Mouse (Mus musculus) lung, embryonic 14.5 days (tissue): Measurements from ENCODE around the gene Tas2r143. TPM values are rescaled to one million over a fixed set of nuclear protein-coding genes. Genes with fewer than 3 reads are reported as not detected.

ENCODE experiments used
- ATAC-seq: fragments of 200-750 bp; cut with Nextera tagmentation; 2 replicates; pipeline ENCODE4 v1.8.0; 2017; ENCODE audit warnings: mild to moderate bottlenecking, moderate TSS enrichment, moderate library complexity; ENCODE audit not compliant: insufficient read depth
- DNase-seq: peaks from one replicate; pipeline ENCODE4 v3.0.0-alpha.2; 2015
- H3K27ac ChIP-seq: fragments of 300-500 bp; sonication (generic); 2 replicates; pipeline ENCODE4 v1.5.1; 2014; ENCODE audit warnings: low read depth, mild to moderate bottlenecking, moderate library complexity
- H3K27me3 ChIP-seq: fragments of 300-500 bp; sonication (generic); 2 replicates; pipeline ENCODE4 v1.6.1; 2014; ENCODE audit warnings: low read length, control low read depth; ENCODE audit not compliant: insufficient read depth
- H3K36me3 ChIP-seq: fragments of 300-500 bp; sonication (generic); 2 replicates; pipeline ENCODE4 v1.6.1; 2014; ENCODE audit warnings: control low read depth; ENCODE audit not compliant: insufficient read depth
- H3K4me1 ChIP-seq: fragments of 300-500 bp; sonication (generic); 2 replicates; pipeline ENCODE4 v1.6.1; 2014; ENCODE audit warnings: antibody characterized with exemption, control low read depth; ENCODE audit not compliant: insufficient read depth
- H3K4me2 ChIP-seq: fragments of 300-500 bp; sonication (generic); 2 replicates; pipeline ENCODE4 v1.6.1; 2014; ENCODE audit warnings: mild to moderate bottlenecking
- H3K4me3 ChIP-seq: fragments of 300-500 bp; sonication (generic); 2 replicates; pipeline ENCODE4 v1.5.1; 2014; ENCODE audit warnings: low read depth, low read length
- H3K9ac ChIP-seq: fragments of 300-500 bp; sonication (generic); 2 replicates; pipeline ENCODE4 v1.6.1; 2014
- H3K9me3 ChIP-seq: fragments of 300-500 bp; sonication (generic); 2 replicates; pipeline ENCODE4 v1.6.1; 2016; ENCODE audit warnings: low read depth, low read length, control low read depth
- CTCF ChIP-seq: IDR thresholded peaks from 2 replicates; pipeline ENCODE4 v1.5.1; 2016; ENCODE audit warnings: antibody characterized with exemption, low read depth
- WGBS: fragments of 180-500 bp; shearing (Covaris S2); extraction: QIAGEN DNeasy Blood & Tissue Kit; methylation state at CpG from one replicate; pipeline ENCODE4 v1.1.7; 2014; 5-methylcytosine and 5-hydroxymethylcytosine counted together
- polyA plus RNA-seq: library from polyadenylated mRNA; unstranded; fragments of >200 nt; fragmentation: Nextera tagmentation; extraction: Ambion mirVana; gene quantifications from 2 replicates; pipeline ENCODE4 v1.2.1, GENCODE M21; 2014

Tas2r143 gene
- polyA plus RNA-seq, 1 experiment from 2014 or later: not detected

DNA sequence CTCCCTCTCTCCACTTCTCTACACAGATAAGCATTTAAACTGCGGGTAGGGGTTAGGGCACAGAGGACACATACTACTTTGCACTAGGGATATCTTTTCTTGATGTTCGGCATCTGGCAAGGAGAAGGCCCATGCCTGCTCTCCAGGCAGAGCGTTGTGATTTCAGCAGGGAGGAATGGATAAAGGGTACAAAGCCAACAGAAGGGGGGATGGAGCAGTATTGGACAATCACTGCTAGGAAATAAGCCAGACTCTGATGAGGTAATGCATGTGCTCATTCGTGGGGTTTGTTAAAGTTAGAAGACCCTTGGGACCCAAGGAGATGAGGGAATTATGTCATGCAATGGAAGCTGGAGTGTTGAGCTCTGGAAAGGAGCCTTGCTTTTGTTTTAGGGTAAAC lies 25.3 kb upstream of the Tas2r143 start:
- Histone ChIP-seq H3K36me3 (no peaks in the 10 kb centered on the region), H3K4me3 (no peak overlapping the region), H3K9me3 (no peaks in the 10 kb centered on the region), H3K4me2 (no peak overlapping the region), H3K27me3 (no peaks in the 10 kb centered on the region), H3K4me1 (peaks cover 17% of the 10 kb centered on the region), H3K9ac (no peak overlapping the region), H3K27ac (no peak overlapping the region)
- no peak for DNase-seq
- no peak for ATAC-seq
- TF ChIP-seq CTCF: no peak
- 77% methylated on average over 4 of the region's 4 CpGs for WGBS

DNA sequence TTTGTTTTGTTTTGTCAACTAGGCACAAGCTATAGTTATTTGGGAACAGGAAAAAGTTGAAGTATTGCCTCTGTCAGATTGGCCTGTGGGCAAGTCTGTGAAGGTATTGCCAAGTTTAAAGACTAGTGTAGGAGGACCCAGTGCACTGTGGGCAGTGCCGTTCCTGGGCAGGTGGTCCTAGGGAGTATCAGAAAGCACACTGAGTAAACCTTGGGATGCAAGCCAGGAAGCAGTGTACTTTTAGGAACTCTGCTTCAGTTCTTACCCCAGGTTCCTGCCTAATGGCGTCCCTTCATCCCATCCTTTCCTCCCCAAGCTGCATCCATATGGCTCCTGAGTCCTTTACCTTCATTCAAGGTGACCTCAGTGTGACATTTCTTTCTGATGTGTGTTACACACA lies 24.9 kb upstream of the Tas2r143 start:
- H3K4me3 ChIP-seq: no peak overlapping the region
- no peak overlapping the region for H3K27ac ChIP-seq
- H3K27me3 ChIP-seq: no peaks in the 10 kb centered on the region
- no peak overlapping the region for H3K9ac ChIP-seq
- H3K36me3 ChIP-seq: no peaks in the 10 kb centered on the region
- 81% methylated on average over 2 of the region's 2 CpGs for WGBS
- no peak overlapping the region for H3K4me2 ChIP-seq
- peaks cover 17% of the 10 kb centered on the region for H3K4me1 ChIP-seq
- ATAC-seq (no peak), DNase-seq (no peak)
- TF ChIP-seq CTCF: no peak
- H3K9me3 ChIP-seq: no peaks in the 10 kb centered on the region

DNA sequence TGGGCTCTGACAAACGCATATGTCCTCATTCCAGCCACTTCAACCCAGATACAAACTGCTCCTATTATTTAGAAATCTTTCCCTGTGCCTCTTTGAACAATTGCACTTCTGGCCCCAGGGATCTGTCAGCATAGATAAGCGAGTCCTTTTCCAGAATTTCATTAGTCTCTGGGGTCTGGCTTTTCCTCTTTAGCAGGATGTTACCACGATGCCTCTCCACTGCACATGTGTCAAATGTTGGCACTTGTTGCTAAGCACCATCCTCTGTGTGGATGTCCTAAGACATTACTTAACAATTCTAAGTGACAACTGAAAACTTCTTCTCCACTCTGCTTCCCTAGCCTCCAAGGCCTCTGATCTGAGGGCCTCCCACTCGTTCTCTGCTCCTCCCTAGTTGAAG lies 24.0 kb upstream of the Tas2r143 start:
- no peak for DNase-seq
- H3K27me3 ChIP-seq: no peaks in the 10 kb centered on the region
- no peak for ATAC-seq
- no peak overlapping the region for H3K27ac ChIP-seq
- H3K9ac ChIP-seq: no peak overlapping the region
- no peak overlapping the region for H3K4me2 ChIP-seq
- peaks cover 15% of the 10 kb centered on the region for H3K4me1 ChIP-seq
- 10% methylated on average over 4 of the region's 4 CpGs for WGBS
- TF ChIP-seq CTCF: no peak
- H3K4me3 ChIP-seq: no peak overlapping the region
- no peaks in the 10 kb centered on the region for H3K9me3 ChIP-seq
- H3K36me3 ChIP-seq: no peaks in the 10 kb centered on the region

DNA sequence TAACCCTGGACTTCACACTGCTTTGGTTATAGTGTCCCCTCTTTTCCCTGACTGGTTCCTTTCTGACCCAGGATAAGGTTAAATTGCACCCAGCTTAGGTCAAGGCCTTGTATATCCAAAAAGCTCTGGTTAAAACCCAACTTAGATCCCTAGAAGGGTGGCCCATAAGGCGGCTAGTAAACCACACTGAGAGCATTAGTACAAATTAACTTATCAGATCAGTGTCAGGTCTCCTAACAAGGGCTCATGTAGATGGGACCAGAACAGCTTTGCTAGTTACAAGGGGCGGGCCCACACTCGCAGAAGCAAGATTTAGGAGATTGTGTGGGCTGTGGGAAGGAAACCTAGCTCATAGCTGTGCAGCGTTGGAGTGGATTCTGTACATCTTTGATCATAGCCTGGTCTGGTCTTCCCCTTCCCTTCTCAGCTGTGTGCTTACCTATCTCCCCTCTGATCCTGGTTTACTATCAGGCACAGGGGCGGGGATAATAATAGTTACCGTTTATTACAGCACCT lies 23.5 kb upstream of the Tas2r143 start:
- 66% methylated on average over 6 of the region's 6 CpGs for WGBS
- Histone ChIP-seq H3K9me3 (no peaks in the 10 kb centered on the region), H3K9ac (no peak overlapping the region), H3K27ac (no peak overlapping the region), H3K4me3 (no peak overlapping the region), H3K4me1 (peaks cover 11% of the 10 kb centered on the region), H3K4me2 (no peak overlapping the region), H3K36me3 (no peaks in the 10 kb centered on the region), H3K27me3 (no peaks in the 10 kb centered on the region)
- ATAC-seq (no peak), DNase-seq (no peak)
- TF ChIP-seq CTCF: no peak

DNA sequence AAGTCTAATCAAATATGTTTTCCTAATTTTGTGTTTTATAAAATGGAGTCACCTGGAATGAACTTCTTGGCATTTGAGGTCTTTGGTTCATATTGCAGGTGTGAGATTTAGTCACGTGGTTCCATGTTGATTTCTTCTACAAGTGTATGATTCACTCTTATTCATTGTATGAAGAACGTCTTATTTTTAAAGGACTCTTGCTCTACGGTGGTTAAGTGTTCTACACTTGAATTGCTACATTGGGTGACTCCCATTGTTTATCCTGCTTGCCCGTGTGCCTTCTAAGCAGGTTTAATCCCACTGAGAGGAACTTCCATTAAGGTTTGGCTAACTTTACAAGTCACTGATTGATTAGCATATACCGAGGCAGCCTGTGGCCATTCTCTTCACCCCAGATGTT lies 22.8 kb upstream of the Tas2r143 start:
- ATAC-seq (no peak), DNase-seq (no peak)
- Histone ChIP-seq H3K9ac (no peak overlapping the region), H3K36me3 (no peaks in the 10 kb centered on the region), H3K27me3 (no peaks in the 10 kb centered on the region), H3K4me2 (no peak overlapping the region), H3K27ac (no peak overlapping the region), H3K4me1 (peaks cover 7% of the 10 kb centered on the region), H3K9me3 (no peaks in the 10 kb centered on the region), H3K4me3 (no peak overlapping the region)
- TF ChIP-seq CTCF: no peak
- 68% methylated on average over 5 of the region's 5 CpGs for WGBS

DNA sequence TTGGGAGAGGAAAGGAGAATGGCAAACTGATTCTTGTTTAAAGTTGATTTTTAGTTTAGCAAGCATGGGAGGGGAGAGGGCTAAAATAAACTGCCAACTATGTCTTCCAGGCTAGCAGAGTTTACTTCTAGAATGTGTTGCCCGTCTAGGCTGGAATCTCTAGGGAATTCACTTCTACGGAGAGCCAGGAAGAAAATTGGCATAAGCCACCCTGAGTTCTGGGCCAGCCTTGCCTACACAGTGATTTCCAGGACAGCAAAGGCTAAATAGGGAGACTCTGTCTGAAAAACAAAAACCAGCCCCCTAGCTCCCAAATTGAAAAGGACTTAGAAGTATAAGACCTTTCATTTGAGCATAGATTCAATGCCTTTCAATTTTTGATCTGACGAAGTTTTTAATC lies 20.5 kb upstream of the Tas2r143 start:
- H3K4me2 ChIP-seq: no peak overlapping the region
- no peak for TF ChIP-seq CTCF
- no peak overlapping the region for H3K4me3 ChIP-seq
- H3K36me3 ChIP-seq: no peaks in the 10 kb centered on the region
- WGBS: 51% methylated on average over 3 of the region's 3 CpGs
- no peak overlapping the region for H3K9ac ChIP-seq
- H3K9me3 ChIP-seq: no peaks in the 10 kb centered on the region
- H3K27ac ChIP-seq: no peak overlapping the region
- no peaks in the 10 kb centered on the region for H3K27me3 ChIP-seq
- no peaks in the 10 kb centered on the region for H3K4me1 ChIP-seq
- ATAC-seq (no peak), DNase-seq (no peak)

DNA sequence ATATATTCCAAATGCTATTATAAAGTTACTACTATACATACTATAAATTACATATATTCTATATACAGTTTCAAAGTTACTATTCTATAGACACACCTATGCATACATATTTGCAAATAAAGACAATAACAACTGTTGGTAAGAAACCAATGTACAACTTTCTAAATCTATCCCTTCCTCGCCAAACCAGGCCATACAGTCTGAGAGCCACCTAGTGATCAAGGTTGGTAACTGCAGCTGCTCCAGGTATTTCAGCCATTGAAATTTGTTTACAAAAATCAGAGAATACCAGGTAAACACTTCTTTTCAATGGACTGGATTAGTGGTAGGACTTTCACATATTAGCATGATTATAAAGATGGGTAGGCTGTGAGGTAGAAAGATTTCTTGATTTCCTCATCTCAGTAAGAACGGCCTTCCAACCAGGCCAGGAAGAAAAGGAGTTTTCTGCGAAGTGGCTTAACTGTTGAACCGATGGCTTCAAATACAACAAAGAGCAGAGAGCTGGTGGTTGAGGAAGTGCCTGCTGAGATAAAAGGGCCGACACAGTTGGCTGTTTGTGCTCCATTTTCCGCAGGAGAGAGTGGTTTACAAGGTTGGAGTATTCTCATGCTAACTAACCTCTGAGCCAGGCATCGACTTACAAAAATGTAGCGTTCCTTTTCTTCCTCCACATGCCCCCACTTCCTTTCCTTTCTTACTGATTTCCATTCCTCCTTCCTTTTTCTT lies 19.5 kb upstream of the Tas2r143 start:
- no peaks in the 10 kb centered on the region for H3K36me3 ChIP-seq
- no peak overlapping the region for H3K9ac ChIP-seq
- H3K4me2 ChIP-seq: no peak overlapping the region
- WGBS: 24% methylated on average over 8 of the region's 8 CpGs
- peak; percentile 86 for TF ChIP-seq CTCF
- H3K4me3 ChIP-seq: no peak overlapping the region
- DNase-seq (peak; percentile 79), ATAC-seq (no peak)
- no peaks in the 10 kb centered on the region for H3K27me3 ChIP-seq
- H3K9me3 ChIP-seq: no peaks in the 10 kb centered on the region
- no peaks in the 10 kb centered on the region for H3K4me1 ChIP-seq
- H3K27ac ChIP-seq: no peak overlapping the region
